Mouse (Mus musculus) heart, postnatal 4 days (tissue): ENCODE data around the gene Wrap53. TPM values are rescaled to one million over a fixed set of nuclear protein-coding genes. Genes with fewer than 3 reads are reported as not detected.

Experiments used
- DNase-seq: peaks from one replicate; pipeline ENCODE4 v3.0.0; 2021
- total RNA-seq, 2 experiments: library from RNA; stranded (reverse); gene quantifications; 2 replicates each; pipeline ENCODE4 v1.2.3; 2021

The Wrap53 gene
- total RNA-seq, 2 experiments from 2014 or later = 5.8 to 7.0 TPM

DNA sequence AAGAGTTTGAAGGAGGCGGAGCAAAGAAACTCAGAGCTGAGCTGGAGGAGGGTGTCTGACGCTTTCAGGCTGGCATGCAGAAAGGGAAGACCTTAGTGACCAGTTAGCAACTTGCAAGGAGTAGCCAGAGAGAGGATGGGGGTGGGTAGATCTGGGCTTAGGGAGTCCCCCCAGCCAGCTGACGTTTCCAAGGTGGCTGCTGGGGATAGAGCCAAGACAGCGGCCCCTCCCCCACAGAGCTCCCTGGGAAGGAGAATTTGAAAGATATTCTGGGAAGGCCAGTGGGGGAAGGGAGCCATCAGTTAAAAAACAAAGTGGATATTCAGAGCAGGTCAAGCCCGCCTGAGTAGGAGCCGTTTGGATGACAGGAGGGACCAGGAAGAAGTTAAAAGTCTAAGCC lies 20.0 kb upstream of the Wrap53 start:
- DNase-seq = peak; percentile 87

DNA sequence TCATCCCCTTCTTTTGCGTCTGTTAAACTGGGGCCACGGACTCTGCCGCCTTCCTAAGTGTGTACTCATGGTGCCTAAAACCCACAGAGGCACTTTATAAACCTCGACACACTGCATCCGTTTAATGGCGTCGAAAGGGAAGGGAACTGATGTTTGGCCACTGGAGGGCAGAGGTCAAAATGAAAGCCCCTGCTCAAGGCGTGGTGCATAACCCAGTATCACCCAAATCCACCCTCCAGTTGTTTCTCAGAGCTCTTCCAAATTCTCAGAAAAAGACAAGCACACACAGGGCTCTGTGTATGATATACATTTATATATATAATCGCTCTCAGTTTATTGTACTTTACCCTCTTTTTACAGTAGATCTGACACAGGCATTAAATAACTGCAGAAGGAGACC lies 19.4 kb upstream of the Wrap53 start:
- no peak for DNase-seq

DNA sequence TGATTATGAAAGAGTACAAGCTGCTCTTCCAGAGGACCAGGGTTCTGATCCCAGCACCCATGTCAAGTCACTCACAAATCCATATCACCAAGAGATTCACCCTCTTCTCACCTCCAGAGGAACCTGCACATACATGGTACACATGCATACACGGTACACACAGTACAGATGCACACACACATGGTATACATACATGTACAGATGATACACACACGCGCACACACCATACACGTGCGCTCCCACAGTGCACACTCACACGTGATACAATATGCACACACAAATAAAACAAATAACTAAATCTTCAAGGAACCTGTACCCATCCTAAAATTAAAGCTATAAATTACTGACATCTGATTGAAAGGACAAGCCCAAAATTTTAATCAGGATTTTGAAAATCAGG lies 14.8 kb upstream of the Wrap53 start:
- DNase-seq = no peak

DNA sequence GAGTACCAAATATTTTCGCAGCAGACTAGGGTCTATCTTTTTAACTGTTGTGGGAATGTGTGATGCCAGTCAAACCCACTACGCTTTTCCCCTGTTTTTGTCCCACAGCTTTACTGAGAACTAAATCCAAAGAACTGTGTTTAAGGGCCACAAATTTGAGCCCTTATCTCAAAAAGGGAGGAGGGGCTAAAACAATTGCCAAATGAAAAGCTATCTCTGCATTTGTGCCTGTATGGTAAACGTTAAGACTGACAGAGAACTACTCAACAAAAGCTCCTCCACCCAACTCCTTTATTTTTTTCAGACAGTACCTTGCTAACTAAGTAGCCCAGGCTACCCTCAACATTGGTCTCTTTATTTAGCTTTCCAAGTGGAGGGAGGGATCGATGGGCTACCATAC lies 12.7 kb upstream of the Wrap53 start:
- no peak for DNase-seq

DNA sequence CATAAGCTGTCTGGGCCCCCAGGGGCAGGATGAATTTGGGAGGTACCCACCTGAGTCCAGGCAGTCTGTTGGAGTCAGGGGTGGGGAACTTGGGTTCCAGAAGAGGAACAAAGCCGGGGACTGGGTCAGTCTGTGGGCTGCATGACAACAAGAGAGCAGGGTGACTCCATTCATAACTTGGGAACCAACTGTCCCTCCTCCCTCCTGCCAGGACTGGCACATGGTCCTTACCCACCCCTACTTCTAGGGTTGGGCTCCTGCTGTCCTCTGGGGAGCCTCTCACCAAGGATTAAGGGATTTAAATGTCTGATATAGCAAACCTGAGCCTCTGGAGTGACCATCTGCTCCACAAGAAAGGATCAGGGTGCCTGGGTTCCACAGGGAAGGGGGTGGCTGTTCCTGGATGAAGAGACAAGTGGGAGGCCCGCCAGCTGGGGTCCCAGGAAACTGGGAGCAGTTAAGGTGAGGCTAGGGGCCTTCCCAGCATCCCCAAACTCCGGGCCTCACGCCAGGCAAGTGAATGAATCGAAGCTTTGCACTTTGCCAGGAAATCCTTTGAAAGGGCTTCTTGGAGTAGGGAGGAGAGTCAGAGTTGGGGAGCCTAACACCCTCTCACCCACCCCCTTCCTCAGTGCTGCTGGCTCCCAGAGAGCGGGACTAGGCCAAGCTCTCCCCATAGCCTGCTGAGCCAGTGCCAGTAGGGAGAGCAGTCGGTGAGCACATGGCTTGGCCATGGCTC lies 12.0 kb upstream of the Wrap53 start:
- no peak for DNase-seq

DNA sequence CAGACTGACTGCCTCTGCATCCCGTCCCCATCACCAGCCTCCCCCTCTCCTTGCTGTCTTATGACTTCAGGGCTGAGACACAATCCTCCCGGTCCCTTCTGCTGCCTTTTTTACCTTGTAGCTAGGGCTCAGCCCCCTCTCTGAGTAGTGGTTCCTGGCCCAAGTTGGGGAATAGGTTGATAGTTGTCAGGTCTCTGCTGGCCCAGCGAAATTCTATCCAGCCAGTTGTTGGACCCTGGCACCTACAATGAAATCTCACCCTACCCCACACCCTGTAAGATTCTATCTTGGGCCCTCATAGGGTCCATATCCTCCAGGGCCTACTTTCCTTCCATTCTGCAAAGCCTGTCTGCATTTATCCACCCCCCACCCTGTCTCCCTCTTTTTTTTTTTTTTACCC lies 11.4 kb upstream of the Wrap53 start:
- no peak for DNase-seq

DNA sequence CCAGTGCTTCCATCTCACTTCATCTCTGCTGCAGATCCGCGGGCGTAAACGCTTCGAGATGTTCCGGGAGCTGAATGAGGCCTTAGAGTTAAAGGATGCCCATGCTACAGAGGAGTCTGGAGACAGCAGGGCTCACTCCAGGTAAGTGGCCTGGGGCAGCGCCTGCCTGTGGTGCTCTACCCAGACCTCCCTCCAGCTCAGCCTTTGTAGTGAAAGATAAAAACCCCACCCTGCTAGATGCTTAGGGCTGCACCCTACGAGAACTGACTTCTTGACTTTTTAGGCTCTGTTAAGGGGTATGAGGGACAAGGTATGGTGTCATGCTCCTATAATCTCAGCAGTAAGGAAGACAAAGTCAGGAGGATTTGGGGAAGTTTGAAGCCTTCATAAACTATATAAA lies 10.6 kb upstream of the Wrap53 start:
- DNase-seq = no peak

DNA sequence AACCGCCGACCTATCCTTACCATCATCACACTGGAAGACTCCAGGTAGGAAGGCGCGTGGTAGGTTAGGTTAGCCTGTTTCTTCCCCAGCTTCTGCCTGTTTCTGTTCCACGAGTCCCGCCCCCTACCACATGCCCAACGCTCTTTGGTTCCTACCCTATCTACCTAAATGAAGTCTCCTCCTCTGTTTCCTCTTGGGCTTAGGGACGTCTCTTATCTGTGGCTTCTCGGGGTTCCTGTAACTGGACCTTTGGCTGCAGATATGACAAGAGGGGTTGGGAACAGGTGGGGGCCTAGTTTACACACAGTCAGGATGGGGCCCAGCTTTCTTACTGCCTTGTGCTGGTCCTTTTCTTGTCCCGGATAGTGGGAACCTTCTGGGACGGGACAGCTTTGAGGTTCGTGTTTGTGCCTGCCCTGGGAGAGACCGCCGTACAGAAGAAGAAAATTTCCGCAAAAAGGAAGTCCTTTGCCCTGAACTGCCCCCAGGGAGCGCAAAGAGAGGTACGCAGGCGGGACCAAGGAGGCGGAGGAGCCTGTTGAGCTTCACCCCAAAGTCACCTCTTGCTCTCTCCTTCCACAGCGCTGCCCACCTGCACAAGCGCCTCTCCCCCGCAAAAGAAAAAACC lies 9.3 kb upstream of the Wrap53 start:
- DNase-seq = no peak

DNA sequence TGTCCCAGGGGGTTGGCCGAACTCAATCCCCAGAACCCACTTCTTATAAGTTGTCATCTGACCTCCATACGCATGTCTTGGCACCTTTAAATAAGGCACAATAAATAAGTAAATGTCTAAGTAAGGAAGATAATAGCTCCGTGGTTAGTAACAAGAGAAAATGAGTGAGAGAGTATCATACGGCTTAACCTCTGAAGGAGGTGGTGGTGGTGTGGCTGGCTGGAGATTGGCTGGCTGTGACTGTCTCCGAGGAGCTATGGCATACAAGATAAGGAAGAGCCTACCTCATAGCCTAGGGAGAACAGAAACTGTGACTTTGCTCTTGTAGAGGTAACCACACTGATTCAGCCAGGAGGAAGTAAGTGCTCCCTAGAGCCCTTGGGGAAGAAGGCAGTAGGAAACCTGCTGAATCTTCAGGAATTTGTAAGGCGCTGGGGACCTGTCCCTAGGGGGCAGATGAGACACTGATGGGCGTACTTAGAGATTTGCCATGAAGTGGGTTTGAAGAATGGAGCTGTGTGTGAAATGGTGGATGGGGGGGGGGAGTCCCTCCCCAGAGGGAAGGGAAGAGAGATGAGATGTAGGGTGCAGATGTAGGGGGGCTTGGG lies 5.8 kb upstream of the Wrap53 start:
- DNase-seq = no peak

DNA sequence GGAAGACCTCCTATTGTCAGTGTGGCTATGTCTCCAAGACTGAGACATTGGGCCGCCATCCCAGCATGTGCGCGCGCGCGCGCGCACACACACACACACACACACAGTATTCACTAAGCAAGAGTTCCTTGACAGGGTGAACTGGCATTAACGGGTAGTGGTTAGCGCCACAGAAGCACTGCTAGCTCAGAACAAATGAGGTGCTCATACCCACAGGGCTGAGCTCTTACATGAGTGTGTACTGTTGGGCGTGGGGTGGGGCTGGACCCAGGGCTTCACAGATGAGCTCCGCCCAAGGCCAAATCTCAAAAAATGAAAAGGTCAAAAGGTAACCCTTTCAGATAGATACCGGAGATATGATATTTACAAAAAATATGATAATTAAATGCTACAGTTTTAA lies 4.9 kb upstream of the Wrap53 start:
- DNase-seq = no peak

DNA sequence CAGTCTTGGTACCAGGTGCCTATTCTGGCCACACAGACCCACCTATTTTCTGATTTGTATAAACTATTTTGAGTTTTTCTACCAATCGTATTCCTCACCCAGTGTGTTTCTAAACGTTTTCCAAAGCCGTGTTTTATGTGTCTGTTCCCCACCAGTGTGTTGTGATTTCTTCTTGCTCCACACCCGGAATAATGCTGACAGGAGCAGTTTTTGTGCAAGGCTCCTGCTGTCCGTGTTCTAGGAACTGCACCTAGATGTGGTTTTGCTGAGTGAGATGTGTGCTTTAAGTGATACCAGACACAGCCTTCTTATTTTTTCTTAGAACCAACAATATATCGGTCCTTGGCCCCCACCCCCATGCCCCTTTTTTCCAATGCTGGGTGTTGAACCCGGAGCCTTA lies 4.0 kb upstream of the Wrap53 start:
- no peak for DNase-seq

DNA sequence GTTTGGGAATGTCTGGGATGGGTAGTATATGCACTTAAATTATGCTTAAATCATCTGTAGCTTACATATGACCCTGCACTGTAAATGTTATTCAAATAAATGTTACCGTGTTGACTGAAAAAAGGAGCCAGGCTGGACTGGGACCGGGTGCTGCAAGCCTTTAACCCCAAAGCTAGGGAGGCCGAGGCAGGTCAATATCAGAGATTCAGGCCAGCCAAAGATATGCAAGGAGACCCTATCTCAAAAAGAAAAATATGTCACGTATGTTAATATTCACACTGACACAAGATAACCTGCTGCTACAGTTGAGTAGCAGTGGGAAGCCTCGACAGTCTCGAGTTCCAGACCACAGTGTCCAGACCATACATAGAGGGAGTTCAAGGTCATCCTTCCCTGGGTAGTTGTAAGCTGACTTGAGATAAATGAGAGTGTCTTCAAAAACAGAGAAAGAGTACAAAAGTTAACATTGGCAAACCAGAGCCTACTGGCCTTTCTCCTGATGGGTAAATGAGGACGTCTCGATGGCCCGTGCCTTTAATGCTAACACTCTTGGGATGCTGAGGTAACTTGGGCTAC lies 2.3 kb upstream of the Wrap53 start:
- no peak for DNase-seq

DNA sequence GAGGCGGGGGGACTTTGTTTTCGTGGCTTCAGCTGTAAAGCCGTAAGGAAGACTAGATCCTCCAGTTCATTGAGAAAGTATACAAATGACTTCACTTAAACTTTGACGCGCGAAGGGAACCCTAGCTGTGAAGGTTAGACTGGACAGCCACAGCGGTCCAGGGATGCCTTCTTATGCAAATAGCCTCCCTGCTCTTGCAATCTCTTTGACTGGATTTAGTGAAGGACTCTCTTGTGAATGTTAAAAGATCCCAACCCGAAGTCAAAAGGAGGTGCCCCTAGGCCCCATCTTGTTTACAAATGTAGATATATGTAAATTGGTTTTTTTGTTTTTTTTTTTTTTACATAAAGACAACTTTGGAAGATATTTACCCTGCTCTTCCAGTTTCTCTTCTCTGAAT lies 1.8 kb upstream of the Wrap53 start:
- DNase-seq = no peak

DNA sequence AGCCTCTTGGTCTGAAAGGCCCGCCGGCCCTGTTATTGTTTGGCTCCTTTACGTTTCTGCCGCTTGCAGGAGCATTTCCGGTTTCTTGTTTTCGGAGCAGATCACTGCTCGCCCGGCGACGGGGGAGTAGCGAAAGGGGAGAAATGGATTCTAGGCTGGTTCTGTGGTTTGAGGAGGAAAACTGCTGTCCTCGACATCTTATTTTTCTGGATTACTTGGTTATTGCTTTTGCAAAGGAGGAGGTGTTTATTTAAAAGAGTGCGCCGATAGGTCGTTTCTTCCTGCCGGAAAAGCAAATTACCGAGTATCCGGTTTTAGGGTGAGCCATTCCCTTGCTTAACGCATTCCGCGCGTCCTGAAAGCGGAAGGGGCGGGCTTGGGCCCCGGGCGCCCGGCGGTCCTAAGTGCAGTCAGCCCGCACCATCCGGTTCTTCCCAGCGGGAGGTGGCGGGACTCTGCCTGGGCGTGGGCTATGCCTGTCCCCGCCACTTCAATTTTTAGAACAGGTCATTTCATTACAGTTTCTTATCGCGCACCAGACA lies 1.2 kb upstream of the Wrap53 start:
- DNase-seq = peak; percentile 92

DNA sequence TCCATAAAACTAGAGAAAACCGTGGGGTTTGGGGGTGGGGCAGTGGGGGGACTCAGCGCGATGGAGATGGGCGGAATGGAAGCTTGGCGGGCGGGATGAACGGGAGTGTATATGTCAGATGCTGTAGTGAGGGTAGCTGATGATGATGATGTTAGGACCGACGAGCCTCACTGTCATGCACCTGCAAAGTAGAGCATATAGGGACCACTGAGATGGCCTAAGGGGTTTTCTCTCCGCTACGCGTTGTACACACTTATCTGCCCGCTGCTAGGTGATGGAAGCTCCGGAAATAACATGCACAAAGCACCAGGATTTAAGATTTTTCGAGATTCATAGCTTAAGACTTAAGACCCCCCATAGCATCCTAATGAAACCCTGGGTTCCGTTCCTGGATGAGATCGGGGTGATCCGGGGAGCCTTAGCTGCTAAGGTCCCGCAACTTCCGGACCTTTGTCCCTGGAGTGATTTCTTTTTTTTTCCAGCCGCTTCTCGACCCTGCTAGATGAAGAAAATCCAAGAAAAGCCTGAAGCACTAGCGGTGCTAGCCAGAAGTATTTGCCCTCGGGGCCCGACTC lies 604 bp upstream of the Wrap53 start:
- no peak for DNase-seq

DNA sequence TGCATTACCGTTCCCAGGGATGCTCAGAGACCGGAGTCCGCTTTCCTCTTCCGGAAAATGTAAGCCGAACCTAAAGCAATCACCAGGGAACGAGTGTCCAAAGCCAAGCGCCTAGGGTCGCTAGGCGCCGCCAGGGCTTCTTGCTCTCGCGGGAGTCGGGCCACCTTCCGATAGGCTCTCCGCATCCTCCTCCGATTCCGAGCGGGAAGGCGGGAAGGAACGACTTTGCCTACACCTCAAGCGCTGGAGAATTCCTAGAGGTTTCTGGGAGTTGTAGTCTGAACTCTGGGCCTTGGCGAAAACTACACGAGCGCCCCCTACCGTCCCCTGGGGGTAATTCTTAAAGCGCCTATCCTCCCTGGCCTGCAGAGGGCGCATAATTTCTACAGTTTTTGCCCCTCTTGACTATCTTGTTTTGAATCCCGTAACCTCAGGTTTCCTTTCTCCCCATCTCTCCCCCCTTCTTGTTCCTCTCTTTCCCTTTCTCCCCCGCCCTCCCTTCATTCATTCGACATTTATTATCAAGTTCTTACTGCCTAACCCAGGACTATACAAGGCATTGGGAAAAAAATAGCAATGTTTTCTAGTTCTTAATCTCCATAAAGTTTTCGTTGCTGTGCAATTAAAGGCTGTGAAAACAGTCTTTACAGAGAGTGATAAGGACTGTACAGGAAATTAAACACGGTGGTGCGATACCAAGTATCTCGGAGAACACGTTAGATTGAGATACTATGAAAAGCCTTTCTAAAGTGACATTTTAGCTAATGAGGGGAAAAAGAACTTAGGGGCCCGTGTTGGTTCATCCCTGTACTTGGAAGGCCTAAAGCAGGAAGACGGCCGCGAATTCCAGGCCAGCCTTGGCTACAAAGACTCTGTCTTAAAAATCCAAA lies 682 bp downstream of the Wrap53 start:
- DNase-seq = peak; percentile 97

DNA sequence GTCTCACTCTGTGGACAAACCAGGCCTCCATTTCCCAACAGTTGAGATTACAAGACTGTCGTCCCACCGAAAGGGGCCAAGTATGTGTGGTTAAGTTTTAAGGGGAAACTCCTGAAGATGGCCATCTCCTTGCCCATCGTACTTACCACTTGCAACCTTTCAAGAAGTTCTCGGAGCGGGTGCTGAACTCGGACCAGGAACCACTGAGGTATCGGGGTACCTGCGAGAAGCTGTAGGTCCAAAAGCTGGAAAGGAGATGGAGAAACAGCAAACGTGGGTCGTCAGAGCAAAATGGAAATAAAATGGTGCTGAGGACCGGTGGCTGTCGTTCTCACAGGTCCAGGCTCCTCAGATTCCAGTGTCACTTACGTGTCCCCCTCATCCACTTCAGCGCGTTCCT lies 1.8 kb downstream of the Wrap53 start:
- no peak for DNase-seq

DNA sequence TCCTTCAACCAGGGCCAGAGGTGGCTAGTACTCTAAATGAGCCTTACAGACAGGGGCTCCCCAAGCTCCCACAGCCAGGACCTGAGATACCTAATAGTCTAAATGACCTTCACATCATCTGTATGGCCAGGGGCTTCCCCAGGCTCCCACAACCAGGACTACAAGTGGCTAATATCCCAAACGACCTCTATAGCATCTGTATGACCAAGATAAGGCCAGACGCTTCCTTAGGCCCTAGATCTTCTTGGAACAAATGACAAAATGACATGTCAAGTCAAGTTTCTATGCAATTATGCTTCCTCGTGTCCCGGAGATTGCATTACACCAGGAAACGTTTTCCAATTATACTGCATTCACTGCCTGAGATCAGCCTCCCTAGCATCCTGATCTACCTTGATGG lies 3.7 kb downstream of the Wrap53 start:
- no peak for DNase-seq

DNA sequence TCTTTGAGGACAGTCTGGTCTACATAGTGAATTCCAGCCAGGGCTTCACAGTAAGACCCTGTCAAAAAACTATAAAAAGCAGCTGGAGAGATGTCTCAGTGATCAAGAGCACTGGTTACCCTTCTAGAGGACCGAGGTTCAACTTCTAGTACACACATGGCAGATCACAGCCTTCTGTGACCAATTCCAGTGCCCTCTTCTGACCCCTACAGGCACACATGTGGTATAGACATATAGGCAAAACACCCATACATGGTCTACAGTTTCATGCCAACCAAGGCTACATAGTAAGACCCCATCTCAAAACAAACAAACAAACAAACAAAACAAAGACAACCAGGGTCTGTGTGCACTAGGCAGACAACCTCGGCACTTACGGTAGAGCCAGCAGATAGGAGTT lies 4.8 kb downstream of the Wrap53 start:
- DNase-seq = no peak

DNA sequence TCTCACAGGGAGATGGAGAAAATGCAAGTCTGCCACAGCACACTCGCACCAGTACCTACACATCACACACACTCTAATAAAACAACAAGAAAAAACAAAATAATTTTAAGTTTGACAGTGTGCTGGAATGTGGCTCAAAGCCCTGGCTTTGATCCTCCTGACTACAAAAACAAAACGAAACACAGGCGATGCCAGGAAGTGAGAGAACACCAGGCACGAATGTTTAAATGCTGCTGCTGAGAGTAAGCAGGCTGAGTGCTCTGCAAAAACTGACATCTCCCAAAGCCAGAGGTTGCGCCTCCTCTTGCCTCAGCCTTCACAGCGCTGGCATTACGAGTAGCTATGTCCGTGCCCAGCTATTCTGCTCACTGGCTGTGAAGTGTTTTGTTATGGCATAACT lies 14.9 kb downstream of the Wrap53 start:
- no peak for DNase-seq

DNA sequence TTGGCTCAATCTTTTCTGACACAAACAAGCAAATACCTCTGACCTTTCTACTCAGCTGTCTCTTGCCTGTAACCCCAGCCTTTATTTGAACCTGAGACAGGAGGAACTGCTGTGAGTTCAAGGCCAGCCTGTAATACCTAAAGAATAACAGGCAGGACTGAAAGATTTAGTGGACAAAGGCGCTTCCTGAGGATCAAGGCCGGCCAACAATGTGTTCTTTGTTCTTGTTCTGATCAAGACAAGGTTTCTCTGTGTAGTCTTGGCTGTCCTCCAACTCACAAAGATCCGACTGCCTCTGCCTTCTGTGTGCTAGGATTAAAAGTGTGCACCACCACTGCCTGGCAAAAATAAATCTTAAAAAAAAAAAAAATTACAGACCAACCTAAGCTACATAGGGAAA lies 15.7 kb downstream of the Wrap53 start:
- DNase-seq = no peak

DNA sequence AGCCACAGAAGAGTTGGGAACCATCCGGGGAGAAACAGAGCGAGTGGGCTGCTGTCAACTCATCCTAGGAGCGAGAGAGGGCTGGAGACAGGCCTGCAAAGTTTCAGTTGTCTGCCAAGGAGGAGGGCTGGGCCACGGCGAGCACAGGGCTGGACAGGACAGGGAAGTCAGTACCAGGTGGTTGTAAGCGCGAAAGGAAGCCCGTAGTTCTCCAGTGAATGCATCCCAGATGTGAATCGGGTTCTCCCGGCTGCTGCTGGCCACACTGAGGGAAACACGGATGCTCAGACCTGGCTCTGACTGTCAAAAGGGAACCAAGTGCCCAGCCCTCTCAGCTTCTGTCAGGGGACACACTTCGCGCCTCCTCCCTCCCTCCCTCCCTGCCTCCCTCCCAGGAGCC lies 16.7 kb downstream of the Wrap53 start:
- no peak for DNase-seq
